In the genomic region with DNA sequence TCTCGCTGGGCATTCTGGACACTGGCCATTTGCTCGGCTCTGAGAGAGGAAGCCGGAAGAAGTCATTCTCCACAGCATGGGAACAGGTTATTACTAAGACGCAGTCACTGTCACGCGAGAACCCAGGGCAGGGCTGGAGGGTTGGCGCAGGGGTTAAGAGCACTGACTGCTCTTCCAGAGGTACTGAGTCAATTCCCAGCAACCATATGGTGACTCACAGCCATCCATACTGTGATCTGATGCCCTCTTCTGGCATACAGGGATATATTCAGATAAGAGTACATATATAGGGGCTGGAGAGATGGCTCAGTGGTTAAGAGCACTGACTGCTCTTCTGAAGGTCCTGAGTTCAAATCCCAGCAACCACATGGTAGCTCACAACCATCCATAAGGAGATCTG, we compare ENCODE assay signal across 17 mouse cellular contexts.
"Had no signal": no experiment of that assay in that cellular context is flagged by ENCODE, and none has a peak within 500 bp of the region (broad histone marks: within the 10 kb centered on the region; RNA-seq: fewer than 3 reads in every experiment).

No protein-coding gene starts in this region.

- H3K36me3 ChIP-seq: midbrain, embryonic 15.5 days had no signal

- DNase-seq: kidney, adult 18-20 months; kidney, postnatal 10 days; kidney, postnatal 36 days; layer of hippocampus, postnatal 36 days; liver, embryonic 13.5 days; lung, postnatal 14 days; lung, postnatal 4 days; right cerebral cortex, adult 18-20 months; right cerebral cortex, postnatal 14 days; right cerebral cortex, postnatal 4 days; thymus, postnatal 36 days had no signal

- ATAC-seq: midbrain, embryonic 15.5 days had no signal

- H3K9me3 ChIP-seq: liver, embryonic 13.5 days; lung, embryonic 15.5 days; midbrain, embryonic 12.5 days; midbrain, embryonic 15.5 days; neural tube, embryonic 12.5 days; neural tube, embryonic 15.5 days had no signal

- H3K4me3 ChIP-seq: left cerebral cortex, adult 2 months; liver, embryonic 13.5 days; lung, embryonic 15.5 days; midbrain, embryonic 12.5 days; midbrain, embryonic 15.5 days; neural tube, embryonic 12.5 days; neural tube, embryonic 15.5 days had no signal

- H3K4me2 ChIP-seq: liver, embryonic 13.5 days; lung, embryonic 15.5 days; midbrain, embryonic 12.5 days; midbrain, embryonic 15.5 days; neural tube, embryonic 12.5 days; neural tube, embryonic 15.5 days had no signal

- H3K9ac ChIP-seq: liver, embryonic 13.5 days; lung, embryonic 15.5 days; midbrain, embryonic 12.5 days; midbrain, embryonic 15.5 days; neural tube, embryonic 12.5 days; neural tube, embryonic 15.5 days had no signal

- H3K27me3 ChIP-seq: liver, embryonic 13.5 days; lung, embryonic 15.5 days; midbrain, embryonic 12.5 days; midbrain, embryonic 15.5 days; neural tube, embryonic 12.5 days; neural tube, embryonic 15.5 days had no signal

- H3K4me1 ChIP-seq: liver, embryonic 13.5 days; lung, embryonic 15.5 days; midbrain, embryonic 12.5 days; midbrain, embryonic 15.5 days; neural tube, embryonic 12.5 days; neural tube, embryonic 15.5 days had no signal

- H3K27ac ChIP-seq: left cerebral cortex, adult 2 months; liver, embryonic 13.5 days; lung, embryonic 15.5 days; midbrain, embryonic 12.5 days; midbrain, embryonic 15.5 days; neural tube, embryonic 12.5 days; neural tube, embryonic 15.5 days had no signal
